8 mouse cellular contexts compared by ENCODE assay signal in genomic region chr4:154636721-154637311, GRCm38 (mm10). TPM values are rescaled to one million over a fixed set of nuclear protein-coding genes. Genes with fewer than 3 reads are reported as not detected.
DNase-seq lines count a peak whose midpoint lies in the region; ATAC-seq lines count a peak whose summit lies in the region.

Prdm16 (minus strand) TSS chr4:154636873.

- peak within 1 kb of the TSS; percentile 84 for H3K9ac ChIP-seq in midbrain, embryonic 11.5 days (ENCODE audit: low read length)

- H3K27me3 ChIP-seq in limb, embryonic 10.5 days (ENCODE audit: low read depth, poor library complexity, severe bottlenecking): peaks cover 71% of the 10 kb centered on the region
- H3K27me3 ChIP-seq in midbrain, embryonic 11.5 days (ENCODE audit: control insufficient read depth, insufficient read depth, low read length): peaks cover 91% of the 10 kb centered on the region

- intact Hi-C loops in heart, postnatal 36 days (cut with DNase I): loop anchor here (2.0 to 5.0 kb wide), 2 partner anchors 95 to 308 kb away; no protein-coding TSS in a partner anchor

- peak; percentile 10 for ATAC-seq in midbrain, embryonic 11.5 days (ENCODE audit: low FRiP score)

- H3K36me3 ChIP-seq in limb, embryonic 10.5 days: peaks cover 33% of the 10 kb centered on the region
- H3K36me3 ChIP-seq in midbrain, embryonic 11.5 days (ENCODE audit: control insufficient read depth, insufficient read depth, low read length): no peaks in the 10 kb centered on the region

- DNase-seq in adrenal gland, adult (ENCODE audit: inconsistent age in 2 of 2, low spot score in 1 of 2): peak; percentile 14 to 72
- DNase-seq in adrenal gland, adult 8-10 months: no peak
- peak; percentile 23 for DNase-seq in urinary bladder, postnatal 36 days (ENCODE audit: low spot score in 2 of 2)
- DNase-seq in urinary bladder, adult 2 months (ENCODE audit: low spot score): no peak
- peak; percentile 48 to 72 for DNase-seq in heart, postnatal 36 days
- peak; percentile 88 for DNase-seq in limb, embryonic 10.5 days (ENCODE audit: low spot score)
- DNase-seq in midbrain, embryonic 11.5 days (ENCODE audit: low spot score, missing footprints): peak; percentile 97
- no peak for DNase-seq in cerebellum, postnatal 4 days (ENCODE audit: low spot score in 2 of 2)

- peak within 1 kb of the TSS; percentile 90 for H3K4me2 ChIP-seq in midbrain, embryonic 11.5 days

- H3K4me1 ChIP-seq in limb, embryonic 10.5 days: peaks cover 87% of the 10 kb centered on the region
- H3K4me1 ChIP-seq in midbrain, embryonic 11.5 days (ENCODE audit: control insufficient read depth, insufficient read depth, low read length): peaks cover 34% of the 10 kb centered on the region

- H3K4me3 ChIP-seq in limb, embryonic 10.5 days: peak within 1 kb of the TSS; percentile 97
- peak within 1 kb of the TSS; percentile 58 for H3K4me3 ChIP-seq in midbrain, embryonic 11.5 days (ENCODE audit: low read depth, low read length)

- H3K9me3 ChIP-seq in limb, embryonic 10.5 days (replicated peaks): no peaks in the 10 kb centered on the region
- no peaks in the 10 kb centered on the region for H3K9me3 ChIP-seq in midbrain, embryonic 11.5 days (ENCODE audit: control insufficient read depth, low read length)

- peak within 1 kb of the TSS; percentile 99 for H3K27ac ChIP-seq in limb, embryonic 10.5 days
- peak within 1 kb of the TSS; percentile 61 for H3K27ac ChIP-seq in midbrain, embryonic 11.5 days (ENCODE audit: low read depth, low read length)

- WGBS in limb, embryonic 10.5 days: under 1% methylated on average over 47 of the region's 47 CpGs
- WGBS in midbrain, embryonic 11.5 days: under 1% methylated on average over 46 of the region's 47 CpGs

RNA-seq across cellular contexts. Expression of gene Prdm16, which starts in this region (rescaled TPM):
- total RNA-seq in adrenal gland, adult 8-10 months (2022): 1 to 10 TPM; 2.9 to 5.5 (median 3.8) TPM
- 6.2 and 6.4 TPM in 2 replicates for polyA plus RNA-seq in urinary bladder, adult 2 months (2012; rRNA removed)
- 10 to 100 TPM; 11.7 to 13.8 TPM for total RNA-seq in heart, postnatal 36 days (2021)
- 67.4 and 93.9 TPM in 2 replicates for polyA plus RNA-seq in limb, embryonic 10.5 days (2016; fragmentation: Nextera tagmentation; extraction: Ambion mirVana)
- polyA plus RNA-seq in midbrain, embryonic 11.5 days (2014; fragmentation: Nextera tagmentation; extraction: Ambion mirVana): 6.6 and 8.0 TPM in 2 replicates

Comparison
In these comparisons a context has a peak if more than half of its experiments do, and no peak if none do; other contexts are left out.
1. DNase-seq: peak in adrenal gland, adult (2 of 2), urinary bladder, postnatal 36 days (2 of 2), heart, postnatal 36 days (2 of 2), limb, embryonic 10.5 days (single experiment) and midbrain, embryonic 11.5 days (single experiment); none in adrenal gland, adult 8-10 months (single experiment), urinary bladder, adult 2 months (single experiment) and cerebellum, postnatal 4 days (0 of 2).